Mouse (Mus musculus): Measurements from ENCODE around the gene Speg.

DNA sequence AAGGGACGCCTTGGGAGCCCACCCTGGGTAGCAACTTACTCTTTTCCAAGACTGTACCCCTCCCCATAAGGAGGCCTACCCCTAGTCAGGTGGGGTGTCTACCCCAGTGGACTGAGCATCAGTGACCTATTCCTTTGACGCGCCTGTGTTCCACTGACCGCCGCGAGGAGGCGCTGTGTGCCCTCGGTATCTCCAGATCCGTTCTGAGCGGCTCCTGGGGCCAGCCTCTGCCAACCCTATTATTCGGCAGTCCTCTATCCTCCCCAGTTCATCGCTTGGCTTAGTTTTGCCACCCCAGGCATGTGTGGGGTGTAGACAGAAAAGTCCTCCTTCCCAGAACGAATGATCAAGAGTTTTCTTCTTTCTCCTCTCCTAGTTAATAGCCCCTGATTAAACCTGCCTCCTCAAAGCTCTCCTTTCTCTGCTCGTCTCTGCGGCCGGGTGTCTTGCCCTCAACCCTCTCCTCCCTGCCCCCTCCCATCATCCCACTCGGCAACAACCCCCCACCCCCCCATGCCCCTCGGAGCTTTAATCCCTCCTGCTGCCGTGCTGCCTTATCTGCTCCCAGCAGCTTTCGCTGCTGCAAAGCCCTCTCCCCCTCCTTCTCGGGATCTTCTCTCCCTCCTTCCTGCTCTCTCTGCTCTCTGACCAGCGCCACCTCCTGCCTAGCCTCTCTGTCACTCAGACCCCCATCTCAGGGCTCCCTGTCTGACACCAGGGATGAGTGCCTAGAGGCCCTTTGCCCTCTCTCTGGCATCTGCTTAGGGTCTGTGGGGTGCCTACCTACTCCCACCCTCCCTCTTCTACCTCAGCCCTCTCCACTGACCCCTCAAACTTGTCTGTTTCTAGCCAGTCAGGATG is 70.9 kb downstream of the Speg start:
- no peak for TF ChIP-seq POLR2A (IDR thresholded peaks at IDR 0.05; ENCODE audit: low read depth, low read length)
- peak; percentile 90 for TF ChIP-seq CTCF (conservative IDR thresholded peaks at IDR 0.05; ENCODE audit: insufficient read depth, insufficient read length, low read depth, low read length)
